Mouse (Mus musculus): ENCODE data around the gene Cdc73.

GRCm38 (mm10) chr1:143733914-143734410 lies 31.3 kb upstream of the Cdc73 start:
- no peak for TF ChIP-seq EP300 (IDR thresholded peaks at IDR 0.05; ENCODE audit: low read length)
- no peak for TF ChIP-seq POLR2A (IDR thresholded peaks at IDR 0.05; ENCODE audit: low read depth, low read length)
- TF ChIP-seq TCF12 (IDR thresholded peaks at IDR 0.05; ENCODE audit: low read depth, low read length) = no peak
